Mouse (Mus musculus): ENCODE results near the gene Znrf2. TPM values are rescaled to one million over a fixed set of nuclear protein-coding genes. Genes with fewer than 3 reads are reported as not detected.

The Znrf2 gene
- polyA plus RNA-seq, 2 experiments, result 2.1 to 3.3 TPM

DNA sequence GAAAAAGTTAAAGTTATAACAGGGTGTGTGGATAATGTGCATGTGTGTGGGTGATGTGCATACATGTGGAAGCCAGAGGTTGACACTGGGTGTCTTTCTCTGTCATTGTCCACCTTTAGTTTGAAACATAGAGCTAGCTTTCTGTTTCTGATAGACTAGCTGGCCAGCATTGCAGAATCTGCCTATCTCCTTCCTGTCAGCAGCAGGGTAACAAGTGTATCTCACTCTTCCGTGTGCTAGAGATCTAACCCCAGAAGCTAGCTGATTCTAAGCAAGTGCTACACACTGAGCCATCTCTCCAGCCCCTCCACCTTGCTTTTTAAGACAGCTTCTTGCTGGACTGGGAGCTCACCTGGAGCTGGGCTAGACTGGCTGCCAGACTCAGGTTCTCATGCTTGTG lies 11.6 kb downstream of the Znrf2 start:
- no peak for TF ChIP-seq EP300 (IDR thresholded peaks at IDR 0.05; ENCODE audit: low read depth)
- TF ChIP-seq CTCF (IDR thresholded peaks at IDR 0.05; ENCODE audit: low read depth), result no peak
- Histone ChIP-seq H3K9ac (replicated peaks) (no peak overlapping the region), H3K4me1 (replicated peaks; ENCODE audit: control insufficient read depth in 2 of 2, insufficient read depth in 2 of 2, low read length in 1 of 2) (peaks cover 3 to 23% of the 10 kb centered on the region in 2 experiments), H3K36me3 (replicated peaks; ENCODE audit: control insufficient read depth, insufficient read depth, low read depth) (no peaks in the 10 kb centered on the region), H3K4me3 (ENCODE audit: insufficient read depth in 1 of 2, low read depth in 2 of 2, low read length in 2 of 2) (no peak overlapping the region), H3K4me2 (ENCODE audit: low read depth) (no peak overlapping the region), H3K27me3 (ENCODE audit: control insufficient read depth, insufficient read depth, low read length) (no peaks in the 10 kb centered on the region), H3K9me3 (ENCODE audit: control insufficient read depth, low read length) (no peaks in the 10 kb centered on the region), H3K27ac (no peak overlapping the region)
- ATAC-seq (ENCODE audit: insufficient read depth) (0 out of 2 replicates have a peak, but pooled peaks have one; percentile 23), DNase-seq (ENCODE audit: low read depth in 3 of 3, low spot score in 3 of 3) (no peak)
- 21% methylated on average over 1 of the region's 1 CpGs for WGBS (ENCODE audit: insufficient replicate concordance)

DNA sequence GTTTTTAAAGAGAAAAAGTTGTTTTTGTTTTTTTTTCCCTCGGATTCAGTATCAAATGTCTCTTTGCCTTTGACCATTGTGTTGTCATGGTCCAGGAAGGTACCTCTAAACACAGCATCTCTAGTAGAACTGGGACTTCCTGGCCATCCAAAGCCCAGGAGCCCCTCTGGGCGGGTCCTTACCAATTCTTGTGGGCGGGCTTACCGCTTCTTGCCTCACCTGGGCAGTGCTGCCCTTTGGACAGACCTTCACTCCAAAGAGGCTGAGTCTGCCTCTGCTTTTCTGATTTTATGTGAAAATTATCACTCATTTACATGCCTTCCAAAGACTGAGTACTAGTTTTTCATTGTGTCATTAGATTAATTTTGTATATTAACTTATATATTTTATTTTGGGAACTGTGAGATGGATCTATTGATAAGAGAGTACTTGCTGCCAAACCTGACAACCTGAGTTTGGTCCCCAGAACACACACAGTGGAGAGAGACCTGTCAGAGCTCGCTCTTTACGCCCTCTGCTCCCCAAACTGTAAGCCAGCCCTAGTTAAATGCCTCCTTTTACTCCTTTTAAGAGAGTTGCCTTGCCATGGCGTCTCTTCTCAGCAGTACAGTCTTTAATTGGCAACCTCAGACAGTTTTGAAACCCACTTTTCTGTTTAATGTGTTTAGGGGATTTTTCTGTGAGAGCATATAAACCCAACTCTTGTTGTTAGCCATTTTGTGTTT lies 13.5 kb downstream of the Znrf2 start:
- WGBS (ENCODE audit: insufficient replicate concordance), result 69% methylated on average over 7 of the region's 7 CpGs
- H3K9ac ChIP-seq (replicated peaks), result no peak overlapping the region
- H3K4me1 ChIP-seq (replicated peaks; ENCODE audit: control insufficient read depth in 2 of 2, insufficient read depth in 2 of 2, low read length in 1 of 2), result peaks cover 3 to 16% of the 10 kb centered on the region in 2 experiments
- H3K36me3 ChIP-seq (replicated peaks; ENCODE audit: control insufficient read depth, insufficient read depth, low read depth), result no peaks in the 10 kb centered on the region
- H3K27ac ChIP-seq, result no peak overlapping the region
- DNase-seq (ENCODE audit: low read depth in 3 of 3, low spot score in 3 of 3), result no peak
- no peak overlapping the region for H3K4me3 ChIP-seq (ENCODE audit: insufficient read depth in 1 of 2, low read depth in 2 of 2, low read length in 2 of 2)
- ATAC-seq (ENCODE audit: insufficient read depth), result no peak
- TF ChIP-seq EP300 (IDR thresholded peaks at IDR 0.05; ENCODE audit: low read depth) (no peak), CTCF (IDR thresholded peaks at IDR 0.05; ENCODE audit: low read depth) (no peak)
- H3K4me2 ChIP-seq (ENCODE audit: low read depth), result no peak overlapping the region
- H3K27me3 ChIP-seq (ENCODE audit: control insufficient read depth, insufficient read depth, low read length), result no peaks in the 10 kb centered on the region
- H3K9me3 ChIP-seq (ENCODE audit: control insufficient read depth, low read length), result no peaks in the 10 kb centered on the region

DNA sequence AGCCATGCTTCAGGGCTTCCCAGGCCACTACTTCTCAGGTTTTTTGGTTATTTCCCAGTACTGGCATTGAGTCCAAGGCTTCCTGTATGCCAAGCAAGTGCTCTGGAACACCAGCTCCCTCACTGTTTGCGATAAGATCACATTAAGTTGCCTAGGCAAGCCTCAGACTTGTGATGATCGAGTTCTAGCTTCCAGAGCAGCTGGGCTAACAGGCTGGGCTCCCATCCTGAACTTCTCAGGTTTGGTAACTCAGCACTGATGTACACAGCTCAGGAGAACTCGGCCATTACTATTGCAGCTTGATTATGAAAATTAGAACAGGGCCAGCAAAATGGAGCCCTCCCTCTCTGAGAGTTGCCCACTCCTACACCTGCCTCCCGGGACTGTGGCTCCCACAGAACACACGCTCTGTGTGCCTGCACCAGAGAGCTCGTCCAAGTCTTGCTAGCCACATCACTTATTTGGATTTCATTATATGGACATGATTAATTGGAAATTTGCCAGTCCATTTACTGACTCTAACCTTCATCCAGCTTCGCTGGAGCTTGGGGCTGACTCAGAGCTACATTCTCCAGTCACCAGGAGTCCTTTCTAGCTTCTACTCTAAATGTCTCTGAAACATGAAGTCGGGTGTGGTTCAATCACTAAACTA lies 14.5 kb downstream of the Znrf2 start:
- no peak overlapping the region for H3K4me2 ChIP-seq (ENCODE audit: low read depth)
- no peaks in the 10 kb centered on the region for H3K9me3 ChIP-seq (ENCODE audit: control insufficient read depth, low read length)
- no peak for ATAC-seq (ENCODE audit: insufficient read depth)
- no peaks in the 10 kb centered on the region for H3K36me3 ChIP-seq (replicated peaks; ENCODE audit: control insufficient read depth, insufficient read depth, low read depth)
- no peak overlapping the region for H3K27ac ChIP-seq
- TF ChIP-seq CTCF (IDR thresholded peaks at IDR 0.05; ENCODE audit: low read depth), result no peak
- TF ChIP-seq EP300 (IDR thresholded peaks at IDR 0.05; ENCODE audit: low read depth), result no peak
- WGBS (ENCODE audit: insufficient replicate concordance), result 64% methylated on average over 8 of the region's 8 CpGs
- H3K4me1 ChIP-seq (replicated peaks; ENCODE audit: control insufficient read depth in 2 of 2, insufficient read depth in 2 of 2, low read length in 1 of 2), result peaks cover 3 to 16% of the 10 kb centered on the region in 2 experiments
- no peaks in the 10 kb centered on the region for H3K27me3 ChIP-seq (ENCODE audit: control insufficient read depth, insufficient read depth, low read length)
- DNase-seq (ENCODE audit: low read depth in 3 of 3, low spot score in 3 of 3), result no peak
- no peak overlapping the region for H3K4me3 ChIP-seq (ENCODE audit: insufficient read depth in 1 of 2, low read depth in 2 of 2, low read length in 2 of 2)
- H3K9ac ChIP-seq (replicated peaks), result no peak overlapping the region

DNA sequence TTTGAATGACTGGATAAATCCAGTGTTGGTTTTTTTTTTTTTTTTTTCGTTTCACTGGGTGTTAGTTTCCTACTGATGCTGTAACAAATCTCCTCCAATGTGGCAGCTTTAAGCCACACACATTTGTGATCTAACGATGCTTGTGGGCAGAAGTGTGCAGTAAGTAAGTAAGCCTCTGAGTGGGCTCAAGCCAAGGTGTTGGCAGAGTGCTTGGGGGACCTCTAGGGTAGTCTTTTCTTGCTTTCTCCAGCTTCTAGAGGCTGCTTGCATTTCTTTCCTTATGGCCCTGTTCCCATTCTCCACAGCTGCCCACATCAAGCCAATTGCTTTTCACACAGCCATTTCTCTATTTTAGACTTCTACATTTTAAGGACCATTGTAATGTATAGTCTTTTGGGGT lies 16.7 kb downstream of the Znrf2 start:
- no peak for TF ChIP-seq EP300 (IDR thresholded peaks at IDR 0.05; ENCODE audit: low read depth)
- no peak for TF ChIP-seq CTCF (IDR thresholded peaks at IDR 0.05; ENCODE audit: low read depth)
- no peaks in the 10 kb centered on the region for H3K36me3 ChIP-seq (replicated peaks; ENCODE audit: control insufficient read depth, insufficient read depth, low read depth)
- no peak overlapping the region for H3K9ac ChIP-seq (replicated peaks)
- 67% methylated on average over 2 of the region's 2 CpGs for WGBS (ENCODE audit: insufficient replicate concordance)
- DNase-seq (ENCODE audit: low read depth in 3 of 3, low spot score in 3 of 3) (no peak), ATAC-seq (ENCODE audit: insufficient read depth) (no peak)
- H3K4me1 ChIP-seq (replicated peaks; ENCODE audit: control insufficient read depth in 2 of 2, insufficient read depth in 2 of 2, low read length in 1 of 2), result peaks cover 3 to 5% of the 10 kb centered on the region in 2 experiments
- no peaks in the 10 kb centered on the region for H3K9me3 ChIP-seq (ENCODE audit: control insufficient read depth, low read length)
- no peak overlapping the region for H3K27ac ChIP-seq
- H3K27me3 ChIP-seq (ENCODE audit: control insufficient read depth, insufficient read depth, low read length), result no peaks in the 10 kb centered on the region
- H3K4me2 ChIP-seq (ENCODE audit: low read depth), result no peak overlapping the region
- no peak overlapping the region for H3K4me3 ChIP-seq (ENCODE audit: insufficient read depth in 1 of 2, low read depth in 2 of 2, low read length in 2 of 2)

DNA sequence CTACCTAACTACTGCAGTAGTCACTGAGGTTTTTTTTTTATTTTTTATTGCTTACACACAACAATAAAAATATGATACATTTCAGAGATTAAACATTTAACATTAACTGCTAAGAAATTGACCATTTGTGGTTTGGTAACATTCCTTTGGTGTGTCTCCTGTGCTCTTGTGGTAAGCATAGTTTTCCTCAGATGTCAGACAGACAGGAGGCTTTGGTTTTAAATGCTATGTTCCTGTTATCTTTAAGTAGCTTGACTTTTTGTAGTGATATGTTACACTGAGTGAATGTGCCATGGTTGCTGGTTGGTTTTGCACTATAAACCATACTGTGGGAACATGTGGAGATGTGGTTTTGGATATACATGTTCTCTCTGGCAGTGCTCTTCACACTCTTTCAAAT lies 19.9 kb downstream of the Znrf2 start:
- Histone ChIP-seq H3K9me3 (ENCODE audit: control insufficient read depth, low read length) (no peaks in the 10 kb centered on the region), H3K4me2 (ENCODE audit: low read depth) (no peak overlapping the region), H3K27ac (no peak overlapping the region), H3K9ac (replicated peaks) (no peak overlapping the region), H3K27me3 (ENCODE audit: control insufficient read depth, insufficient read depth, low read length) (no peaks in the 10 kb centered on the region), H3K36me3 (replicated peaks; ENCODE audit: control insufficient read depth, insufficient read depth, low read depth) (no peaks in the 10 kb centered on the region), H3K4me3 (ENCODE audit: insufficient read depth in 1 of 2, low read depth in 2 of 2, low read length in 2 of 2) (no peak overlapping the region), H3K4me1 (replicated peaks; ENCODE audit: control insufficient read depth in 2 of 2, insufficient read depth in 2 of 2, low read length in 1 of 2) (no peaks in the 10 kb centered on the region)
- no peak for TF ChIP-seq CTCF (IDR thresholded peaks at IDR 0.05; ENCODE audit: low read depth)
- TF ChIP-seq EP300 (IDR thresholded peaks at IDR 0.05; ENCODE audit: low read depth), result no peak
- no peak for DNase-seq (ENCODE audit: low read depth in 3 of 3, low spot score in 3 of 3)
- ATAC-seq (ENCODE audit: insufficient read depth), result no peak

Measured in liver, embryonic 14.5 days (tissue).